Mouse (Mus musculus) intestine, embryonic 15.5 days (tissue): ENCODE results near the gene Bcl2l1. TPM values are rescaled to one million over a fixed set of nuclear protein-coding genes. Genes with fewer than 3 reads are reported as not detected.

Experiments used
- ATAC-seq: fragments of 200-750 bp; cut with Nextera tagmentation; 2 replicates; pipeline ENCODE4 v1.8.0; 2017; ENCODE audit warnings: moderate TSS enrichment, moderate library complexity
- H3K27ac ChIP-seq: fragments of 300-500 bp; sonication (generic); 2 replicates; pipeline ENCODE4 v1.5.1; 2015; ENCODE audit warnings: mild to moderate bottlenecking, inconsistent platforms
- H3K27me3 ChIP-seq: fragments of 300-500 bp; sonication (generic); replicated peaks from 2 replicates; pipeline ENCODE4 v1.6.1; 2015; ENCODE audit warnings: inconsistent platforms
- H3K36me3 ChIP-seq: fragments of 300-500 bp; sonication (generic); 2 replicates; pipeline ENCODE4 v1.6.1; 2015; ENCODE audit warnings: inconsistent platforms
- H3K4me1 ChIP-seq: fragments of 300-500 bp; sonication (generic); replicated peaks from 2 replicates; pipeline ENCODE4 v1.6.1; 2015; ENCODE audit warnings: inconsistent platforms
- H3K4me2 ChIP-seq: fragments of 300-500 bp; sonication (generic); replicated peaks from 2 replicates; pipeline ENCODE4 v1.6.1; 2015; ENCODE audit warnings: mild to moderate bottlenecking, inconsistent platforms
- H3K4me3 ChIP-seq: fragments of 300-500 bp; sonication (generic); replicated peaks from 2 replicates; pipeline ENCODE4 v1.5.1; 2015; ENCODE audit warnings: inconsistent platforms
- H3K9ac ChIP-seq: fragments of 300-500 bp; sonication (generic); 2 replicates; pipeline ENCODE4 v1.6.1; 2015; ENCODE audit warnings: inconsistent platforms
- H3K9me3 ChIP-seq: fragments of 300-500 bp; sonication (generic); 2 replicates; pipeline ENCODE4 v1.6.1; 2016; ENCODE audit warnings: inconsistent platforms
- WGBS: fragments of 180-500 bp; shearing (Covaris S2); methylation state at CpG from one replicate; pipeline ENCODE4 v1.1.7; 2015; 5-methylcytosine and 5-hydroxymethylcytosine counted together
- polyA plus RNA-seq: library from polyadenylated mRNA; unstranded; fragments of >200 nt; fragmentation: Nextera tagmentation; extraction: Ambion mirVana; gene quantifications from 2 replicates; pipeline ENCODE4 v1.2.1, GENCODE M21; 2015

Gene Bcl2l1
- polyA plus RNA-seq, 1 experiment from 2014 or later, result 64.0 TPM

DNA sequence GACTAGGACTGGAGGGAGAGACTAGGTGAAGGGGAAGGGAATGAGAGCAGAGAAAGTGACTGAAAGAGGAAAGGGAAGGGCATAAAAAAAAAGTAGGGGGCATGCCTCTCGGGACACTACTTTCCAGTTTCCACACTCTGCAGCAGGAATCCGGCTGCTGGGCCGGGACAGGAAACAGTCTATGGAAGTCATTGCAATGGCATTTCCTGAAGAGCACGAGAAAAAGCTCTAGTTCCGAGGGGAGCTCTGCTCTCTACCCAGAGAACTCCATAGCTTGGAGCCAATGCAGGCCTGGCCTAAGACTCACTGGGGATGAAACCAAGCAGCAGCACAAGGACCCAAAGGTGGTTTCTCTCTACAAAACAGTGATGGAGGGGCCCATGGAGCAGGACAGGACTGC is 10.5 kb downstream of the Bcl2l1 start:
- ATAC-seq, result no peak
- H3K9me3 ChIP-seq, result no peaks in the 10 kb centered on the region
- no peak overlapping the region for H3K4me3 ChIP-seq
- peak overlapping the region; percentile 73 for H3K27ac ChIP-seq
- 30% methylated on average over 5 of the region's 5 CpGs for WGBS
- no peaks in the 10 kb centered on the region for H3K27me3 ChIP-seq
- H3K9ac ChIP-seq, result no peak overlapping the region
- H3K4me1 ChIP-seq, result peaks cover 46% of the 10 kb centered on the region
- no peak overlapping the region for H3K4me2 ChIP-seq
- peaks cover 9% of the 10 kb centered on the region; the same call in 1 of the 2 replicates for H3K36me3 ChIP-seq

GRCm38 (mm10) chr2:152820369-152820768 is 11.2 kb downstream of the Bcl2l1 start:
- Histone ChIP-seq H3K4me2 (0 out of 2 replicates have a peak overlapping the region, but pooled peaks have one; percentile 10), H3K27ac (peak overlapping the region; percentile 73)
- 68% methylated on average over 2 of the region's 2 CpGs for WGBS

DNA sequence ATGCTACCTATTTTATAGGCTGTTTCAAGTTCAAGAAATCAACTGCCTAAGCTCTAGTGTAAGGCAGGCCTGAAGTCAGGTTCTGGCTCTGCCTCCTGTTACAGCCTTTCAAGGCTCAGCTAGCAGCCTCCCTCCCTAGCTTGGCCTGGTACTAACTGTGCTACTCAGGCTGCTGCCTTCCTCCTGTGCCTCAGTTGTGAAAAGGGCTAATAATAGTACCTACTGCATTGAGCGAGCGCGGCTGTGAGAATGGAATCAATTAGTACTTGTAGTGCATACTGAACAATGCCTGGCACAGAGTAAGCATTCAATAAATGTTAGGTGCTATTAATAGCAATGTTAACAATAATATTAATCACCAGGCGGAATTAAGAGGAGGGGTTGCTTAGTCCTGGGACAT is 11.6 kb downstream of the Bcl2l1 start:
- ATAC-seq, result no peak
- Histone ChIP-seq H3K4me3 (no peak overlapping the region), H3K4me2 (0 out of 2 replicates have a peak overlapping the region, but pooled peaks have one; percentile 10), H3K4me1 (peaks cover 45% of the 10 kb centered on the region), H3K27ac (peak overlapping the region; percentile 73), H3K9ac (no peak overlapping the region), H3K27me3 (no peaks in the 10 kb centered on the region), H3K36me3 (peaks cover 9% of the 10 kb centered on the region; the same call in 1 of the 2 replicates), H3K9me3 (no peaks in the 10 kb centered on the region)
- WGBS, result 76% methylated on average over 4 of the region's 4 CpGs

More at GRCm38 (mm10) chr2:152820369-152820768, 11.2 kb downstream of the Bcl2l1 start:
- H3K9me3 ChIP-seq, result no peaks in the 10 kb centered on the region
- H3K36me3 ChIP-seq, result peaks cover 9% of the 10 kb centered on the region; the same call in 1 of the 2 replicates
- H3K27me3 ChIP-seq, result no peaks in the 10 kb centered on the region
- 0 out of 2 replicates have a peak, but pooled peaks have one; percentile 30 for ATAC-seq
- H3K4me3 ChIP-seq, result no peak overlapping the region
- peaks cover 48% of the 10 kb centered on the region for H3K4me1 ChIP-seq
- no peak overlapping the region for H3K9ac ChIP-seq

GRCm38 (mm10) chr2:152819097-152819624 is 12.4 kb downstream of the Bcl2l1 start:
- no peak overlapping the region for H3K4me2 ChIP-seq
- peaks cover 45% of the 10 kb centered on the region for H3K4me1 ChIP-seq
- peaks cover 9% of the 10 kb centered on the region; the same call in 1 of the 2 replicates for H3K36me3 ChIP-seq

GRCm38 (mm10) chr2:152818679-152819078 is 12.8 kb downstream of the Bcl2l1 start:
- Histone ChIP-seq H3K4me1 (peaks cover 44% of the 10 kb centered on the region), H3K27ac (no peak overlapping the region), H3K4me3 (no peak overlapping the region), H3K36me3 (peaks cover 9% of the 10 kb centered on the region; the same call in 1 of the 2 replicates), H3K9me3 (no peaks in the 10 kb centered on the region), H3K4me2 (no peak overlapping the region), H3K27me3 (no peaks in the 10 kb centered on the region), H3K9ac (no peak overlapping the region)
- no peak for ATAC-seq
- 87% methylated on average over 5 of the region's 5 CpGs for WGBS

More at GRCm38 (mm10) chr2:152819097-152819624, 12.4 kb downstream of the Bcl2l1 start:
- WGBS, result 96% methylated on average over 3 of the region's 3 CpGs
- Histone ChIP-seq H3K9me3 (no peaks in the 10 kb centered on the region), H3K9ac (no peak overlapping the region), H3K4me3 (no peak overlapping the region), H3K27me3 (no peaks in the 10 kb centered on the region), H3K27ac (no peak overlapping the region)
- ATAC-seq, result no peak

DNA sequence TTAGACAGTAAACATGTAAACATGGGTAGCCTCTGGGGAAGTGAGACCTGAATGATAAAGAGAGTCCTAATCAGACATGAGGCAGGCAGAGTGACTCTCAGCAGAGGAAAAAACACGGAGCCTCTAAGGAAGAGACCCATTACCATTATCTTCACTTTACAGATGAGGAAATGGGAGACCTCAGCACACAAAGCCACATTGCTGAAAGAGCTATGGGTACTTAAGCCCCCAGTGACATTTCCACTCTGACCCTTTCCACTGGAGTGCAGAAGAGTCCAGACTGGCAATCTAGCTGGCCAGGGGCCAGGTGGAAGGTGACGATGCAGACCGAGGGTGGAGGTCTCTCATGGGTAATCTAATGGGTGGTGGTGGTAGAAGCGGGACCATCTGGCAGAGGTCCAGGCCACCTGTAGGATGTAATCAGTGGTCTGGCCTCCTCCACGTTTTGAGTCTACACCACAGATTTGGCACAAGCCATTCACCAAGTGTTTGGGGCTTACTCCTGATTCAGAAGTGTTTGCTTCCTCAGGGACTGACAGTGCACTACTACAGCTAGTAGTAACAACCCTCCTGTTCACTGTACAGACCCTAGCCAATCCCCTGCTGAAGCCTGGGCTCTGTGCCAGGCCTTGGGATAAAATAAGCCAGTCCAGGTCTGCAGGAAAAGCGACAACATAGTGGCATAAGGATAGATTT is 13.8 kb downstream of the Bcl2l1 start:
- ATAC-seq, result peak; percentile 28
- Histone ChIP-seq H3K4me3 (no peak overlapping the region), H3K4me1 (peaks cover 49% of the 10 kb centered on the region), H3K27me3 (no peaks in the 10 kb centered on the region), H3K36me3 (peaks cover 9% of the 10 kb centered on the region; the same call in 1 of the 2 replicates), H3K9me3 (no peaks in the 10 kb centered on the region), H3K4me2 (no peak overlapping the region), H3K9ac (no peak overlapping the region), H3K27ac (peak overlapping the region; percentile 39)
- 33% methylated on average over 6 of the region's 6 CpGs for WGBS

GRCm38 (mm10) chr2:152816657-152817348 is 14.7 kb downstream of the Bcl2l1 start:
- H3K4me1 ChIP-seq, result peaks cover 49% of the 10 kb centered on the region
- H3K4me3 ChIP-seq, result no peak overlapping the region
- peak overlapping the region; percentile 34; the same call in 1 of the 2 replicates for H3K27ac ChIP-seq
- 81% methylated on average over 3 of the region's 3 CpGs for WGBS
- H3K4me2 ChIP-seq, result no peak overlapping the region
- H3K9me3 ChIP-seq, result no peaks in the 10 kb centered on the region
- H3K36me3 ChIP-seq, result peaks cover 9% of the 10 kb centered on the region; the same call in 1 of the 2 replicates
- ATAC-seq, result peak; percentile 14; the same call in 1 of the 2 replicates
- no peaks in the 10 kb centered on the region for H3K27me3 ChIP-seq
- H3K9ac ChIP-seq, result no peak overlapping the region

DNA sequence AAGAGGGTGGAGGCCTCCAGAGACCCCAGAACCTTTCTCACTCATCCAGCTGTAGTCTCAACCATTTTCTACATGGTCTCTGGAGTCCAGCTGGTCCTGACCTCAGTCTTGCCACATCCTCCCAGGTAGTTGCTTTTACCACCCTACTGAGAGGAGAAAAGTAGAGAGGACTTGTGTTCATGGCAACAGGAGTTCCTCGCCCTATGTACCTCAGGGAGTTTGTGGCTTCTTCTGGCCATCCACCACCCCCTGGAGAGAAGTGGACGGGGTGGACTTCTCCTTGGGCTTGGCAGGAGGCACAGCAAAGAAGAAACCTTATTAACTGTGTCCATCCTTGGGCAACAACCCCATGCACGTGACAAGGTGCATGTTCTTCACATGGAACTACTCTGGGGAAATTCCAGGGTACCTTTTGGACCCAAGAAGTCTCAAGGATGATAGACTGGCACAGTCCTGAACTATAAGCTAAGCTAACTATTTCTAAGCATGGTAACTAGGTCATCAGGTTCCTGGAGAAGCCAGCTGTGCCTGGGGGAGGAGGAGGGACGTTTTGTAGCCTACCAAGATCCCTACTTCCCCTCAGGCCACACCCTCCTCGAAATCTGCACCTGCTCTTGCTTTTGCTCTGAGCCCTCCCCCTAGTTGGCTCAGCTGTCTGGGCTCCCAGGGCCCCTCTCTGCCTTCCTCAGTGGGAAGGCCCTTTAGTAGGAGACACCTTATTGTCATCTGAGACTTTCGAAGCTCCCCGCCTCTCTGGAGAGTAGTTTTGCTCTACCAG is 15.5 kb downstream of the Bcl2l1 start:
- Histone ChIP-seq H3K36me3 (peaks cover 9% of the 10 kb centered on the region; the same call in 1 of the 2 replicates), H3K4me3 (no peak overlapping the region), H3K4me1 (peaks cover 44% of the 10 kb centered on the region), H3K9ac (no peak overlapping the region), H3K27me3 (no peaks in the 10 kb centered on the region), H3K4me2 (no peak overlapping the region), H3K9me3 (no peaks in the 10 kb centered on the region), H3K27ac (0 out of 2 replicates have a peak overlapping the region, but pooled peaks have one; percentile 34)
- peak; percentile 64 for ATAC-seq
- 68% methylated on average over 7 of the region's 7 CpGs for WGBS

GRCm38 (mm10) chr2:152814213-152814874 is 17.2 kb downstream of the Bcl2l1 start:
- 67% methylated on average over 6 of the region's 6 CpGs for WGBS
- no peak overlapping the region for H3K27ac ChIP-seq

DNA sequence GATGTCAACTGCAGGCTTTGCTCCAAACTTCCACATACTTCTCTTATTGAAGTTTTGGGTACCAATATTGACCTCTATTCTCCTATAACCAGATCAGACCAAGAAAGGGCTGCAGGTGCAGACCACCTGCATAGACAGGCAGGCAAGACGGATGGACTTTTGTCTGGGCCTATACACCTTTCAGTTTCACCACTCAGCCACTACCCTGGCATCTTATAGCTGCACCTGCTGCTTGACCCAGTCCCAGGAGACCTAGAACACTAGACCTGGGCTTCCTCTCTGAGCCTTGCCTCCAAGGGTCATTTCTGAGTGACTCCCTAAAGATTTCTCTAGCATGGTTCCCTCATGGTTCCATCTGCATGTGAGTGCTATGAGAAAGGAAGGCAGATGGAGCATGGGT is 18.3 kb downstream of the Bcl2l1 start:
- 73% methylated on average over 1 of the region's 1 CpGs for WGBS
- ATAC-seq, result no peak
- H3K4me1 ChIP-seq, result peaks cover 44% of the 10 kb centered on the region

More at GRCm38 (mm10) chr2:152814213-152814874, 17.2 kb downstream of the Bcl2l1 start:
- H3K9ac ChIP-seq, result no peak overlapping the region
- no peak overlapping the region for H3K4me2 ChIP-seq
- H3K4me3 ChIP-seq, result no peak overlapping the region
- H3K4me1 ChIP-seq, result peaks cover 44% of the 10 kb centered on the region
- H3K36me3 ChIP-seq, result peaks cover 5% of the 10 kb centered on the region; the same call in 1 of the 2 replicates
- H3K9me3 ChIP-seq, result no peaks in the 10 kb centered on the region
- H3K27me3 ChIP-seq, result no peaks in the 10 kb centered on the region
- ATAC-seq, result 0 out of 2 replicates have a peak, but pooled peaks have one; percentile 3

More for the DNA sequence above, 18.3 kb downstream of the Bcl2l1 start:
- no peak overlapping the region for H3K4me2 ChIP-seq
- H3K27ac ChIP-seq, result no peak overlapping the region
- no peaks in the 10 kb centered on the region for H3K9me3 ChIP-seq
- no peaks in the 10 kb centered on the region for H3K36me3 ChIP-seq
- H3K4me3 ChIP-seq, result no peak overlapping the region
- H3K27me3 ChIP-seq, result no peaks in the 10 kb centered on the region
- no peak overlapping the region for H3K9ac ChIP-seq
